Mouse (Mus musculus): ENCODE results near the gene Foxn4. TPM values are rescaled to one million over a fixed set of nuclear protein-coding genes. Genes with fewer than 3 reads are reported as not detected.

Foxn4 gene
- polyA plus RNA-seq, 2 experiments: not detected

DNA sequence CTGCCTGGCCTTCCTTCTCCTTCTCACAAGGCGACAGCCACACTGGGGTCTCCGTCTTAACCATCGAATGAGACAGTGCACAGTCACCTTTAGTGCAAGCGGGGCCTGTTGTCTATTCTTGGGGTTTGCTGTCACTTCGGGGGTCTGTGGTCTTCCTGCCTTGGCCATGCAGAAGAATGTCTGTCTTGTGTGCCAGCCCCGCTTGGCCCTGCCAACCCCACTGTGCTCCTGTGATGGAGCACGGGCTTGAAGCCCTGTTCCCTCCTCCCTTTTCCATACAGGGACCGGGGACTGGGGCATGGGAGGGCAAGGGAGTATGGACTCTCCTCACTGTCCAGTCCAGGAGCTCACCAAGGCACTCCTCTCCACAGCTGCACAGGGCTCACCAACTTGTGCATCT is 8.8 kb downstream of the Foxn4 start:
- 55% methylated on average over 8 of the region's 8 CpGs for WGBS (ENCODE audit: insufficient replicate concordance)
- ATAC-seq (ENCODE audit: insufficient read depth) (no peak), DNase-seq (ENCODE audit: low read depth in 3 of 3, low spot score in 3 of 3) (no peak)
- Histone ChIP-seq H3K36me3 (replicated peaks; ENCODE audit: control insufficient read depth, insufficient read depth, low read depth) (no peaks in the 10 kb centered on the region), H3K27ac (no peak overlapping the region), H3K27me3 (ENCODE audit: control insufficient read depth, insufficient read depth, low read length) (no peaks in the 10 kb centered on the region), H3K9ac (replicated peaks) (no peak overlapping the region), H3K4me1 (replicated peaks; ENCODE audit: control insufficient read depth in 2 of 2, insufficient read depth in 2 of 2, low read length in 1 of 2) (no peaks in the 10 kb centered on the region), H3K4me3 (ENCODE audit: insufficient read depth in 1 of 2, low read depth in 2 of 2, low read length in 2 of 2) (no peak overlapping the region), H3K4me2 (ENCODE audit: low read depth) (no peak overlapping the region), H3K9me3 (ENCODE audit: control insufficient read depth, low read length) (no peaks in the 10 kb centered on the region)
- TF ChIP-seq CTCF (IDR thresholded peaks at IDR 0.05; ENCODE audit: low read depth) (no peak), EP300 (IDR thresholded peaks at IDR 0.05; ENCODE audit: low read depth) (no peak)

DNA sequence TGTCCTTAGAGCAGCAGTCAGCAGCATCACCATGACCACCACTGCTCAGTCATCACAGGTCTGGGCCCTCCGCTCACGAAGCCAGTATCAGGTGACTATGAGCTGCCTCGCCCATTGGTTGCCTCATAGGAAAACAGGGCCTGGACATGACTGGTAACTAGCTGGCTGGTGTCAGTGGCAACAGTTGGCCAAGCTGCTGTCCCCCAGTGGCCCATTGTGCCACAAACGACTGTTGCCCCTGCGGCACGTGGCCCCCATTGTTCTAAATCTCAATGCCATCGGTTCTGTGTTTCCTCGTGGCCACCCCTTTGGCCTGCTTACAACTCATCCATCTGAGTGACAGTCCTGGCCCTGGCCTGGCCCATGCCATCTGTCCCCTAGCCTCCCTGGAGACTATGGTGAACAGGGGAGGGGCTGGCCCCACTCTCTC is 9.6 kb downstream of the Foxn4 start:
- Histone ChIP-seq H3K4me3 (ENCODE audit: insufficient read depth in 1 of 2, low read depth in 2 of 2, low read length in 2 of 2) (no peak overlapping the region), H3K27me3 (ENCODE audit: control insufficient read depth, insufficient read depth, low read length) (no peaks in the 10 kb centered on the region), H3K36me3 (replicated peaks; ENCODE audit: control insufficient read depth, insufficient read depth, low read depth) (no peaks in the 10 kb centered on the region), H3K9ac (replicated peaks) (no peak overlapping the region), H3K4me1 (replicated peaks; ENCODE audit: control insufficient read depth in 2 of 2, insufficient read depth in 2 of 2, low read length in 1 of 2) (no peaks in the 10 kb centered on the region), H3K27ac (no peak overlapping the region), H3K9me3 (ENCODE audit: control insufficient read depth, low read length) (no peaks in the 10 kb centered on the region), H3K4me2 (ENCODE audit: low read depth) (no peak overlapping the region)
- no peak for DNase-seq (ENCODE audit: low read depth in 3 of 3, low spot score in 3 of 3)
- TF ChIP-seq CTCF (IDR thresholded peaks at IDR 0.05; ENCODE audit: low read depth) (no peak), EP300 (IDR thresholded peaks at IDR 0.05; ENCODE audit: low read depth) (no peak)
- ATAC-seq (ENCODE audit: insufficient read depth): no peak
- 61% methylated on average over 8 of the region's 8 CpGs for WGBS (ENCODE audit: insufficient replicate concordance)

DNA sequence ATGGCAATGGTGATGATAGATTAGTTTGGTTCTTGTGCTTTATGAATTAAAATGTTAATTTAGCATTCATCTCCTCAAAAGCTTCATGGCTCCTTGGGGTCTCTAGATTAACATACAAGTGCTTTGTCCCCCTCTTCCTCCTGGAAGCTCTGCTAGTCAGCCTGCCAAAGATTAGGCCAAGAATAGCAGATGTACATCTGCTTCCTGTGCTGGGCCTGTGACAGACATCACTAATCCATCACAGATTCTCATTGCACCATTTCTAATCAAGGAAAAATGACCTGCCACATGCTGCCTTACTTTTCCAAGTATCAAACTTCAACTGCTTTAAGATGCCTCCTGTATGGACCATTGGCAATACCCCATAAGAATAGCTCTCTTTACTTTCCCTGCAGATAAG is 12.1 kb downstream of the Foxn4 start:
- H3K4me1 ChIP-seq (replicated peaks; ENCODE audit: control insufficient read depth in 2 of 2, insufficient read depth in 2 of 2, low read length in 1 of 2): no peaks in the 10 kb centered on the region
- no peak for TF ChIP-seq EP300 (IDR thresholded peaks at IDR 0.05; ENCODE audit: low read depth)
- TF ChIP-seq CTCF (IDR thresholded peaks at IDR 0.05; ENCODE audit: low read depth): no peak
- no peak overlapping the region for H3K27ac ChIP-seq
- H3K4me2 ChIP-seq (ENCODE audit: low read depth): no peak overlapping the region
- H3K36me3 ChIP-seq (replicated peaks; ENCODE audit: control insufficient read depth, insufficient read depth, low read depth): no peaks in the 10 kb centered on the region
- no peak for DNase-seq (ENCODE audit: low read depth in 3 of 3, low spot score in 3 of 3)
- no peak overlapping the region for H3K4me3 ChIP-seq (ENCODE audit: insufficient read depth in 1 of 2, low read depth in 2 of 2, low read length in 2 of 2)
- ATAC-seq (ENCODE audit: insufficient read depth): no peak
- no peak overlapping the region for H3K9ac ChIP-seq (replicated peaks)
- H3K27me3 ChIP-seq (ENCODE audit: control insufficient read depth, insufficient read depth, low read length): no peaks in the 10 kb centered on the region
- no peaks in the 10 kb centered on the region for H3K9me3 ChIP-seq (ENCODE audit: control insufficient read depth, low read length)

DNA sequence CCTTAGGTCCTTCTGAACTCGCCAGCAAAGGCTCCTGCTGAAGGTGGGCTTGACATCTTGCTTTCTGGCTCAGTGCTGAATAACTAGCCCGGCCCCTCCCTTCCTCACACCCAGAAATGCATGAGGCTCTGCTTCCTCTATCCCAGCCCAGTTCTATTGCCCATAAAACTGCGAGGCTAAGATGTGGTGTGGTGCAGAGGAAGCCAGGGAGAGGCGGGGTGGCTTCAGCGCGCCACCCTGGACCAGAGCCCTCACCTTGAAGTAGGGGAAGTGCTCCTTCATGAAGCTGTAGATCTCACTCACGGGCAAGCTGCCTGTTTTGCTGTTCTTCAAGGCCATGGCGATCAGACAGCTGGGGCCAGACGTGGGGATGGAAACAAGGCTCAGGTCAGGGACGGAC is 14.1 kb downstream of the Foxn4 start:
- no peaks in the 10 kb centered on the region for H3K4me1 ChIP-seq (replicated peaks; ENCODE audit: control insufficient read depth in 2 of 2, insufficient read depth in 2 of 2, low read length in 1 of 2)
- no peak overlapping the region for H3K4me3 ChIP-seq (ENCODE audit: insufficient read depth in 1 of 2, low read depth in 2 of 2, low read length in 2 of 2)
- no peak overlapping the region for H3K27ac ChIP-seq
- H3K36me3 ChIP-seq (replicated peaks; ENCODE audit: control insufficient read depth, insufficient read depth, low read depth): no peaks in the 10 kb centered on the region
- no peak overlapping the region for H3K9ac ChIP-seq (replicated peaks)
- WGBS (ENCODE audit: insufficient replicate concordance): 42% methylated on average over 10 of the region's 10 CpGs
- no peak for TF ChIP-seq EP300 (IDR thresholded peaks at IDR 0.05; ENCODE audit: low read depth)
- no peak for TF ChIP-seq CTCF (IDR thresholded peaks at IDR 0.05; ENCODE audit: low read depth)
- H3K27me3 ChIP-seq (ENCODE audit: control insufficient read depth, insufficient read depth, low read length): no peaks in the 10 kb centered on the region
- H3K4me2 ChIP-seq (ENCODE audit: low read depth): no peak overlapping the region
- DNase-seq (ENCODE audit: low read depth in 3 of 3, low spot score in 3 of 3) (no peak), ATAC-seq (ENCODE audit: insufficient read depth) (no peak)
- no peaks in the 10 kb centered on the region for H3K9me3 ChIP-seq (ENCODE audit: control insufficient read depth, low read length)

DNA sequence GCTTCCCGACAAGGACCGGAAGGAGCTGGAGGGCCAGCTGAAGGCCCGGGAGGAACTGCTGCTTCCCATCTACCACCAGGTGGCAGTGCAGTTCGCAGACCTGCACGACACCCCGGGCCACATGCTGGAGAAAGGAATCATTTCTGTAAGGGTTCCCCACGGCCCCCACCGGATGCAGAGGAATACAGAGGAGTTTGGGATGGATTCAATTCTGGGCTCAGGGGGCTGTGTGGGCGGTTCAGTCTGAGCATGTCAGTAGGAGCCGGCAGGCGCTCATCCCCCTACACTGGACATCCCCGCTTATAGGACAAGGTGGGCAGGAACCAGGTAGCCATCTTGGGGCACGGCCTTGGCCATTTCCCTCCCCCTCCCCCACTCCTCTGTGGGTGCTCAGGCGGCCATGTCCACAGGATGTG is 25.4 kb downstream of the Foxn4 start:
- Histone ChIP-seq H3K4me2 (ENCODE audit: low read depth) (no peak overlapping the region), H3K36me3 (replicated peaks; ENCODE audit: control insufficient read depth, insufficient read depth, low read depth) (no peaks in the 10 kb centered on the region), H3K9me3 (ENCODE audit: control insufficient read depth, low read length) (no peaks in the 10 kb centered on the region), H3K27me3 (ENCODE audit: control insufficient read depth, insufficient read depth, low read length) (no peaks in the 10 kb centered on the region), H3K9ac (replicated peaks) (no peak overlapping the region), H3K4me3 (ENCODE audit: insufficient read depth in 1 of 2, low read depth in 2 of 2, low read length in 2 of 2) (no peak overlapping the region), H3K27ac (no peak overlapping the region), H3K4me1 (replicated peaks; ENCODE audit: control insufficient read depth in 2 of 2, insufficient read depth in 2 of 2, low read length in 1 of 2) (no peaks in the 10 kb centered on the region)
- DNase-seq (ENCODE audit: low read depth in 3 of 3, low spot score in 3 of 3) (peak; percentile 11 to 17 (median 11)), ATAC-seq (ENCODE audit: insufficient read depth) (no peak)
- 14% methylated on average over 14 of the region's 14 CpGs for WGBS (ENCODE audit: insufficient replicate concordance)
- TF ChIP-seq EP300 (IDR thresholded peaks at IDR 0.05; ENCODE audit: low read depth) (no peak), CTCF (IDR thresholded peaks at IDR 0.05; ENCODE audit: low read depth) (peak; percentile 86)

Measured in liver, embryonic 14.5 days (tissue).